Mouse (Mus musculus): ENCODE results near the gene Sgms2.

DNA sequence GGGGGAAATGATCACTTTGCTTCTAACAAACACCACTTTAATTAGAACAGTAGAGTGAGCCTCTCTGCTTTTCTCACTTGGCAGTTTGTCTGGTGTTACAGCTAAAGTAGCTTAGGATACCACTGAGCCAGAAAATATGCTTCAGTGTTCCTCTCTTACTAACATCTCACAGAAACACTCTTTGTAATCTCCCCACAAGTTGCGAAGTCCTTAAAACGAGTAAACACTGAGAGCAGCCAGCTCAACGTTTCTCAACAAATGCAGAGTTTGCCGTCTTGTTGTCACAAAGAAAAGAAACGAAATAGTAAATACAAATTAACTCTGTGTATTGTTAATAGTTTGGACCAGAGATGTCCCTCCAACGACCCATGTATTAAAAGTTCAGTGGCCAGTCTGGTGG, 26.5 kb upstream of the Sgms2 start:
- no peak for TF ChIP-seq CTCF (IDR thresholded peaks at IDR 0.05; ENCODE audit: borderline replicate concordance, insufficient read depth, low read depth, low read length)
- no peak for TF ChIP-seq POLR2A (IDR thresholded peaks at IDR 0.05; ENCODE audit: borderline replicate concordance, insufficient read depth, low read length)

All from cerebellum, adult 2 months (tissue).